Mouse (Mus musculus): ENCODE measurements around the gene Rnf24. TPM values are rescaled to one million over a fixed set of nuclear protein-coding genes. Genes with fewer than 3 reads are reported as not detected.

Gene Rnf24
- polyA plus RNA-seq, 1 experiment from 2014 or later, result 1.1 TPM

GRCm38 (mm10) chr2:131262680-131263670, 89.7 kb downstream of the Rnf24 start:
- peak overlapping the region; percentile 89 for H3K4me3 ChIP-seq (ENCODE audit: low read depth, low read length)
- no peaks in the 10 kb centered on the region for H3K36me3 ChIP-seq (ENCODE audit: control insufficient read depth, insufficient read depth)
- peaks cover 6% of the 10 kb centered on the region for H3K4me1 ChIP-seq (replicated peaks; ENCODE audit: control insufficient read depth, insufficient read depth, low read length)
- H3K9ac ChIP-seq (ENCODE audit: low read depth, low read length), result peak overlapping the region; percentile 91
- 0% methylated on average over 58 of the region's 59 CpGs for WGBS
- peak overlapping the region; percentile 100 for H3K27ac ChIP-seq (ENCODE audit: low read depth, low read length)
- no peaks in the 10 kb centered on the region for H3K27me3 ChIP-seq (replicated peaks; ENCODE audit: control insufficient read depth, insufficient read depth, low read length)
- peak; percentile 78 for ATAC-seq
- H3K9me3 ChIP-seq (ENCODE audit: control insufficient read depth), result no peaks in the 10 kb centered on the region
- no peak for TF ChIP-seq CTCF (IDR thresholded peaks at IDR 0.05; ENCODE audit: low read depth)
- peak overlapping the region; percentile 76 for H3K4me2 ChIP-seq (replicated peaks; ENCODE audit: low read depth)

- Histone ChIP-seq H3K4me2 (replicated peaks; ENCODE audit: low read depth) (peak within 1 kb of the TSS; percentile 76), H3K9ac (ENCODE audit: low read depth, low read length) (peak within 1 kb of the TSS; percentile 91), H3K27ac (ENCODE audit: low read depth, low read length) (peak within 1 kb of the TSS; percentile 100), H3K4me1 (replicated peaks; ENCODE audit: control insufficient read depth, insufficient read depth, low read length) (peaks cover 6% of the 10 kb centered on the region), H3K9me3 (ENCODE audit: control insufficient read depth) (no peaks in the 10 kb centered on the region), H3K27me3 (replicated peaks; ENCODE audit: control insufficient read depth, insufficient read depth, low read length) (no peaks in the 10 kb centered on the region), H3K36me3 (ENCODE audit: control insufficient read depth, insufficient read depth) (no peaks in the 10 kb centered on the region), H3K4me3 (ENCODE audit: low read depth, low read length) (peak within 1 kb of the TSS; percentile 89)
- TF ChIP-seq CTCF (IDR thresholded peaks at IDR 0.05; ENCODE audit: low read depth), result peak; percentile 34; the same call in 1 of the 2 replicates
- peak; percentile 99 for ATAC-seq
- WGBS, result 0% methylated on average over 43 of the region's 49 CpGs
Measured at GRCm38 (mm10) chr2:131262213-131262672, 90.4 kb downstream of the Rnf24 start, which contains the start of gene Pank2. Pank2 (plus strand) TSS chr2:131262495.

- Histone ChIP-seq H3K9ac (ENCODE audit: low read depth, low read length) (peak overlapping the region; percentile 91; the same call in 1 of the 2 replicates), H3K27me3 (replicated peaks; ENCODE audit: control insufficient read depth, insufficient read depth, low read length) (no peaks in the 10 kb centered on the region), H3K27ac (ENCODE audit: low read depth, low read length) (peak overlapping the region; percentile 100), H3K4me3 (ENCODE audit: low read depth, low read length) (peak overlapping the region; percentile 89), H3K4me1 (replicated peaks; ENCODE audit: control insufficient read depth, insufficient read depth, low read length) (peaks cover 6% of the 10 kb centered on the region), H3K36me3 (ENCODE audit: control insufficient read depth, insufficient read depth) (no peaks in the 10 kb centered on the region), H3K4me2 (replicated peaks; ENCODE audit: low read depth) (peak overlapping the region; percentile 76), H3K9me3 (ENCODE audit: control insufficient read depth) (no peaks in the 10 kb centered on the region)
- WGBS, result 6% methylated on average over 10 of the region's 10 CpGs
- ATAC-seq, result peak; percentile 76
- TF ChIP-seq CTCF (IDR thresholded peaks at IDR 0.05; ENCODE audit: low read depth), result no peak
Measured at GRCm38 (mm10) chr2:131261481-131262212, 91.0 kb downstream of the Rnf24 start.

- no peak for ATAC-seq
- H3K4me1 ChIP-seq (replicated peaks; ENCODE audit: control insufficient read depth, insufficient read depth, low read length), result peaks cover 6% of the 10 kb centered on the region
- H3K27me3 ChIP-seq (replicated peaks; ENCODE audit: control insufficient read depth, insufficient read depth, low read length), result no peaks in the 10 kb centered on the region
- H3K9me3 ChIP-seq (ENCODE audit: control insufficient read depth), result no peaks in the 10 kb centered on the region
- H3K4me3 ChIP-seq (ENCODE audit: low read depth, low read length), result no peak overlapping the region
- H3K4me2 ChIP-seq (replicated peaks; ENCODE audit: low read depth), result peak overlapping the region; percentile 6; the same call in 1 of the 2 replicates
- H3K36me3 ChIP-seq (ENCODE audit: control insufficient read depth, insufficient read depth), result no peaks in the 10 kb centered on the region
- no peak overlapping the region for H3K9ac ChIP-seq (ENCODE audit: low read depth, low read length)
- WGBS, result 23% methylated on average over 9 of the region's 9 CpGs
- no peak for TF ChIP-seq CTCF (IDR thresholded peaks at IDR 0.05; ENCODE audit: low read depth)
- H3K27ac ChIP-seq (ENCODE audit: low read depth, low read length), result no peak overlapping the region
Measured at GRCm38 (mm10) chr2:131260544-131261307, 92.0 kb downstream of the Rnf24 start.

DNA sequence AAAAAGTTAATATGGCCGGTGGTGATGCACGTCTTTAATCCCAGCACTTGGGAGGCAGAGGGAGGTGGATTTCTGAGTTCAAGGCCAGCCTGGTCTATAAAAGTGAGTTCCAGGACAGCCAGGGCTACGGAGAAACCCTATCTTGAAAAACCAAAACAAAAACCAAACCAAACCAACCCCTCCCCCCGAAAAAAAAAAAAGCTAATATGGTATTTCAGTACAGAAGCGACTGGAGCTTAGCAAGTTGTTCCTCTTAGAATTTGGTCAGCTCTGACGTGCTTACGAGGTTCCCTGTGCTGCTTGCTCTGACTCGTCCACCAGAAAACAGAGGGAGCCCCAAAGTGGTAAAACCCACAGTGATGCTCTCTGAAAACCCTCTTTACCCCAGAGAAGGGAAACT, 94.0 kb downstream of the Rnf24 start:
- Histone ChIP-seq H3K36me3 (ENCODE audit: control insufficient read depth, insufficient read depth) (no peaks in the 10 kb centered on the region), H3K27me3 (replicated peaks; ENCODE audit: control insufficient read depth, insufficient read depth, low read length) (no peaks in the 10 kb centered on the region), H3K4me1 (replicated peaks; ENCODE audit: control insufficient read depth, insufficient read depth, low read length) (peaks cover 6% of the 10 kb centered on the region), H3K4me3 (ENCODE audit: low read depth, low read length) (no peak overlapping the region), H3K9me3 (ENCODE audit: control insufficient read depth) (no peaks in the 10 kb centered on the region), H3K4me2 (replicated peaks; ENCODE audit: low read depth) (no peak overlapping the region), H3K9ac (ENCODE audit: low read depth, low read length) (no peak overlapping the region), H3K27ac (ENCODE audit: low read depth, low read length) (no peak overlapping the region)
- WGBS, result 72% methylated on average over 8 of the region's 8 CpGs
- TF ChIP-seq CTCF (IDR thresholded peaks at IDR 0.05; ENCODE audit: low read depth), result no peak
- ATAC-seq, result no peak
